Mouse (Mus musculus): Measurements from ENCODE around the gene B3gnt2. TPM values are rescaled to one million over a fixed set of nuclear protein-coding genes. Genes with fewer than 3 reads are reported as not detected.

Gene B3gnt2
- polyA plus RNA-seq, 1 experiment from 2014 or later, result 25.5 TPM

DNA sequence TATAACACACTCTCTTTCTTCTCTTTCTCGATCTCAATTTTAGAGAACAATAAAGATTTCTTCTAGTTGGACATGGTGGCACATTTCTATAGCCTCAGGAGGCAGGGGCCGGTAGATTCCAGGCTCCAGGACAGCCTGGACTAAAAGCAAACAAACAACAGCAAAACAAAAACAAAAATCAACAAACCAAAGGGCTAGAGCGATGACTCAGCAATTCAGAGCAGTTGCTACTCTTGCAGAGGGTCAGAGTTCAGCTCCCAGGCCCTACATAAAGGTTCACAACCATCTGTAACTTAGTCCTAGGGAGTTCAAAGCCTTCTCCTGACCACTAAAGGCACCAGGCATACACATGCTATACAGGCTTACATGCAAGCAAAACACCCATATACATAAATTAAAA, 82.2 kb downstream of the B3gnt2 start:
- DNase-seq (ENCODE audit: low spot score), result no peak

DNA sequence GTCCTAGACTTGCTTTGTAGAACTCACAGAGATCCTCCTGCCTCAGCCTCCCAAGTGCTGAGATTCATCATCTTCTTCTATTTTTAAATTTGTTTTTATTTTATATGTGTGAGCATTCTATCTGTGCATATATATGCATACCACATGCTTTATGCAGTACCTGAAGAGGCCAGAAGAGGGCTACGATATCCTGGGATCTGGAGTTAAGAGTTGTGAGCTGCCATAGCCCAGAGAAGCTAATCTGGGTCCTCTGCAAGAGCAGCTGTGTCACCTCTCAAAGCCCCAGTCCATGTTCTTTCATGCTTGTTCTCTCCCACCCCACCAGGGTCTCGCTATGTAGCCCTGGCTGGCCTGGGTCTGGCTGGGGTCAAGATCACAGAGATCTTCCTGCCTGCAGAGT, 83.2 kb downstream of the B3gnt2 start:
- DNase-seq (ENCODE audit: low spot score), result peak; percentile 57

DNA sequence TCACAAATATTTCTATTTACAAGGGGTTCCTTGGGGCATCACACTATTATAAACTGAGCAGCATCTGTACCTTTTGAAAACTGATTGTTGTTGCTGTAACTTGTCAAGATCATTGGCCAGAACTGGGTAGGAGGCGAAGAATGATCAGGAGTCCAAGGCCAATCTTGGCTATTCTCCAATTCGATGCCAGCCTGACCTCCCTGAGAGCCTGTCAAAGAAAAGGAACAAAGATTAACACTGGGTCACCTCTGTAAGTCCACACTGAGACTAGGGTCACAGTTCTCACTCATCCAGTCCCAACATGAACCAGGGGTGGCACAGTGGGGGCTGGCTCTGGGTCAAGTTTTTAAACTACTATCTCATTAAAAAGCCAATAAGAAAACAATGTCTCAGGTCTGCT, 85.9 kb downstream of the B3gnt2 start:
- DNase-seq (ENCODE audit: low spot score), result no peak

DNA sequence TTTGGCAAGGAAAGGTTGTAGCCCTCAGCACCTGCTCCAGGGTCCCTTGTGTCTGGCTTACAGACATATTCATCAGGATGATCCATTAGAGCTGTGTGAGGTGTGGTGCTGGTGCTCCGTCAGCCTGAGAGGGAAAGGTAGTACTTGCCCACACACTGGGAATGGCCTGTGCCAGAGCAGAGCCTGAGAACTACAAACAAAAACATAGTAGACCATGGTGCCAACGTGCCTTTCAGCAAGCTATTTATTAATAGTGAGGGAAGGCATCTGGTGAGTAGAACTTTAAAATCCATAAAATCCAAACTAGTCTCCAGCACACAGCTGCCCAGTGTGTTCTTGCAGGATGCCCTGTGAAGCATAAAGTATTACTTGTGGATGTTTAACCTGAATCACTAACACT, 94.5 kb downstream of the B3gnt2 start:
- no peak for DNase-seq (ENCODE audit: low spot score)

DNA sequence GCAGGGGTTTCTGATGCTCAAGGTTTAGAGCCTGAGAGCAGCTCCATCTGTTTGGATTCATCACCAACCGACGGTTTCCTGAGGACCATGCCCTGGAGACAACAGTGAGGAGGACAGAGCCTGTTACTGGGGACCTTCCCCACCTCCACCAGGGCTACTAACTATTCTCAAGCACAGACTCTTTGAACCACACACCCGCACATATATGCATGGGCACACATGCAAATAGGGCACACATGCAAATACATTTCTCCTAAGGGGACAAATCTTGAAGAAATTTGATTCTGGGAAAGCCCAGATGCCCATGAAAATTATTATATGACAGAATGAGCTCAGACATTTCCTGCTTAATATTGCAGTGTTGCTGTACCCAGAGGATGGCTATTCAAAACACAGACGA, 95.3 kb downstream of the B3gnt2 start:
- no peak for DNase-seq (ENCODE audit: low spot score)

DNA sequence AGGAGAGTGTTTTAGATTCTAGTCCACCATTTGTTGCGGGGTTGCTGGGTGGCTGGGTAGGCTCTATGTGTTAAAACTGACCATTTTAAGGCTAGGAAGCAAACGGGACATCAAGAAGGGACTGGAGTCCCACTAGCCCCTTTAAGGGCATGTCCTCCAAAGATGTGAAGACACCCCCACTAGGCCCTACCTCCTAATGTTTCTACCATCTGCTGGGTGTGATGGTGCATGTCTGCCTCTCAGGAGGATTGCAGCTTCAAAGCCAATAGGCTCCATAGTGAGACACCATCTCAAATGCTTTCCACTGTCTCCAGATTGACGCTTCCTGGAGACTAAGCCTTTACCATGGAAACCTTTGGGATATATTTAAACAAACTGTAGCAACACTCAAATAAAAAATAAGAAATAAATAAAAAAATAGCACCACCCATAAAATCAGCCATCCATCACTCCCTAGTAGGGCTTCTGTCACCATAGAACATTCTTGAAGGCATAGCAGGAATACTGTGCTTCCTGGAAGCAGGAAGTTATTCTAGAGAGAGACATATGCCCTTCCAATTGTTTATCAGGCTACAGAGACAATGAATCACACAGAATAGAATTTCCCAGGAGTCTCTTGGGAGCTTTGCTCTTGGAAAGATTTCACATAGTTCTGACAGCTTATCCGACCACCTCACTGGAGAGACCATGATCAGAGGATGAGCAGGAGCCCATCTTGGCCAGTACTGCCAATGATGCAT, 97.0 kb downstream of the B3gnt2 start:
- DNase-seq (ENCODE audit: low spot score), result peak; percentile 9

DNA sequence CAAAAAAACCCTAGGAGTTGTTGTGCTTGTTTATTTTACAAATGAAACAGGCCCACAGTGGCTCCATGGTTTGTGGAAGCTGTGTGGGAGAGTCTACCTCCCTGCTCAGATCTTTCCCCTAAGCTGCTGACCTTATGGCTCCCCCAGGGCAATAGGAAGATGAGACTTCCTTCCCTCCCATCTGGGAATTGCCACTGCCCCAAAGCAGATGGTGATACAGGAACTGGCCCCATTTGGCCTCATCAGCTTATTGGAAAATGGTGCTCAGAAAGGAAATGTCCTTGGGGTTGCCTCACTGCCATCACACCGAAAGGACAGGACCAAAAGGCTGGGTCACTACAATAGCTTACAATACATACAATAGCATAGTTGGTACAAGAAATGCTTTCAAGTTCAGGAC, 97.7 kb downstream of the B3gnt2 start:
- DNase-seq (ENCODE audit: low spot score), result no peak

DNA sequence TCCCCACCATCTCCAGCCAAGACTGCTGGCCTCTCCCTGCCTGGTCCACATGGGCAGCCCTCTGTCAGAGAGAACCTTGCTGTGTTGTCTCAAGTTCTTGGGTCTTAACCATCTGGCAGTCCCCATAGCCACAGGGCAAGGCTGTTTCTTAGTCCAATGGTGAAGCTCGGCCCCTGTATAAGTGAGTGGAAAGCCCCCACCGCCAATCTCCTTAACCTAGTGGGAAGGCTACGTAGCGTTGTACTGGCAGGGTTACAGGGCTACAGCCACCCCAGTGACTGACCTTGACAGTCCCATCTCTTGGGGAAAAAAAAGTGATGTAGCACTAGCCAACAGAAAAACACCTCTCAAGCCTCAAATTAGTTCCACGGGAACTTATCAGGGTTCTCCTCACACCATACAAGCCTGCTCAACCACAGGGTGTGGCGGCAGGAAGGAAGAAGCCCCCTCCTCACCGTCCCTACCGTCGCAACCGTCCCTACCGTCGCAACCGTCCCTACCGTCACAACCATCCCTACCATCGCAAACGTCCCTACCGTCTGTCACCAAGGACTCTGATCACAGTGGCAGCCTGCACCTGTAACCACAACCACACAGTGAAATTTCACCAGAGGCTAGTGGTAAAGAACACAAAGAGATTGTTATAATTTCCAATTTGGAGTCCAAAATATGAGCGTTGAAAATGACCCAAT, 98.4 kb downstream of the B3gnt2 start:
- DNase-seq (ENCODE audit: low spot score), result peak; percentile 65

DNA sequence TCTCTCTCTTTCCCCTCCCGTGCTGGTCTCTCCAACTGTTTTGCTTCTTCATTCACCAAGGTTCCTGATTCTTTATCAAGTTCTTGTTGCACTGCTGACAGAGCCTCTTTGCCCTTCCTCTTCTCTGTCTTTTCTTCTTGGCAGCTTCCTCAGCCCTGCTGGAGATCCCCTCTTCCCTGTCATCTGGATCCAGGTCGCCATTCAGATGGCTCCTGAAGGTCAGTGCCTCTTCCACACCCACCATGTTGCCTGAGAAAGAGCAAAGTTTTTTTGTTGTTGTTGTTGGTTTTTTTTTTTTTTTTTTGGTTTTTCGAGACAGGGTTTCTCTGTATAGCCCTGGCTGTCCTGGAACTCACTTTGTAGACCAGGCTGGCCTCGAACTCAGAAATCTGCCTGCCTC, 101.0 kb downstream of the B3gnt2 start:
- no peak for DNase-seq (ENCODE audit: low spot score)

DNA sequence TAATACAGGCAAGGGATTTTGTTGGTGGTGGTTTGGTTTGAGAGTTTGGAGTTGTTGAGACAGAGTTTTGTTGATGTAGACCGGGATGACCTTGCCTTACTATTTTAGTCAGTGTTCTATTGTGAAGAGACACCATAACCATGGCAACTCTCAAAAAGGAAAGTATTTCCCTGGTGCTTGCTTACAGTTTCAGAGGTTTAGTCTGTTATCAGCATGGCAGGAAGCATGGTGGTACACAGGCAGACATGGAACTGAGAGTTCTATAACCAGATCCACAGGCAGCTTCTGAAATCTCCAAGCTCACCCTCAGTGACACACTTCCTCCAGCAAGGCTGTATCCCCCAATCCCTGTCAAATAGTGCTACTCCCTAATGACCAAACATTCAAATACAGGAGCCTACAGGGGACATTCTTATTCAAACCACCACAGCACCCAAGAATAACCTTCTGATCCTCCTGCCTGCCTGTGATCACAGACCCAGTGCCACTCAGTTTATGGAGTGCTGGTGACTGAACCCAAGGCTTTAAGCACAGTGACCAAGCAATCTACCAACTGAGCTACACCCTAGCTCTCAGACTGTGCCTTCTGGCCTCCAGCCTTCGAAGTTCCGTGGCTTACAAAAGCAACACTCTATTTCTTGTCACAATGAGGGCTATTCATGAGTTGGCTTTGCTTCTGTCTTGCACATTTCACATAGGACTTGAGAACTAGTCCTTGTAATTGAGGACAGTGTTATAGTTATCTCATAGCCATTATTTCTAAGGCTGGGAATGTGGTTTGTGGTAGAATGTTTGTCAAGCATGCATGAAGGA, 104.4 kb downstream of the B3gnt2 start:
- peak; percentile 16 for DNase-seq (ENCODE audit: low spot score)

DNA sequence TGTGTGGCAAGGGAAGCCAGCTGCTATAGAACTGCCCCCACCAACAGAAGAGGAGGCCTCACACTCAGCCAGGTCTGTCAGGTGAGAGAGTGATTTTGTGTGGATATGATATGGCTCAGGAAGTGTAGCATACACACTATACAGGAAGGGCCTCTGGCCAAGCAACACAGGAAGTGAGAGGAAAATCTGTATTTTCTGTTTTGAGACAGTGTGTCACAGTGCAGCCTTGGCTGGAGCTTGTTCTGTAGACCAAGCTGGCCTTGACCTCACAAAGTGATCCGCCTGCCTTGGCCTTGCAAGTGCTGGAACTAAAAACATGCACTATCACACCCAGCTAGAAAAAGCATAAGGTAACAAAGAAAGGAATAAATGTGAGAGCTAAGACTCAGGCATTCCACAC, 105.6 kb downstream of the B3gnt2 start:
- peak; percentile 46 for DNase-seq (ENCODE audit: low spot score)

DNA sequence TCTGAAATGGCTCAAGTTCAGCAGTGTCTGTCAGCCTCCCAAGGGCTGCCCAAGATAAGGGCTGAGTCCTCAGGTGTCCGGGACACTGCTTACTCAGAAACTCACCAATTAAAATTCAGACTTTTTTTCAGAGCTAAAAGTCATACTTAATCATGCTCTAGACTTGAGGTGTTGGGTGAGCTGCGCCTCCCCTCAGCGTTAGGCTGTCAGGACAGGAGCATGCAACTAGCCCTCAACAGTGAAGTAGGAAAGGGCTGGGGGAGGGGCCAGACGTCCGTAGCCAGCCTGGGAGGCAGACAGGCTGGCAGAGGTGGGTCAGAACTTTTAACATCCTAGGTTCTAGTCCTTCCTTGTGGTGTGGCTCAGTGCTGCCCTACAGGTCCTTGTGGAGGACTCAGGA, 108.2 kb downstream of the B3gnt2 start:
- no peak for DNase-seq (ENCODE audit: low spot score)

DNA sequence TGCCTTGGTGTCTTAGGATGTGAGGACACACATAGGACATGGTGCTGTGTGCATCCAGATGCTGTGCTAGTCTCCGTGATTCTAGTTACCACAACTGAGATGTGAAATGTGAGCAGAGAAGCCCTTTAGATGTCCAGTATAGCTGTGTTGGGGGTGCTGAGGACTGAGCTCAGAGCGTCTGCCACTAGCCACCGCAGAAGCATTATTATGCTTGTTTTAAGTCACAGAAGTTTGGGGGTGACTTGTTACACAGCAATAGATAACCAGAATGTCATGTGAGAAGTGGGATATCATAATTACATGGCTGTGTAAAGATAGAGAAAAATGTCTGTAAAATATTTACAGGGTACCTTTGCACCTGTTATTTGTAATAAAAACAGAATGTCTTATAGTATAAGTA, 109.2 kb downstream of the B3gnt2 start:
- no peak for DNase-seq (ENCODE audit: low spot score)

DNA sequence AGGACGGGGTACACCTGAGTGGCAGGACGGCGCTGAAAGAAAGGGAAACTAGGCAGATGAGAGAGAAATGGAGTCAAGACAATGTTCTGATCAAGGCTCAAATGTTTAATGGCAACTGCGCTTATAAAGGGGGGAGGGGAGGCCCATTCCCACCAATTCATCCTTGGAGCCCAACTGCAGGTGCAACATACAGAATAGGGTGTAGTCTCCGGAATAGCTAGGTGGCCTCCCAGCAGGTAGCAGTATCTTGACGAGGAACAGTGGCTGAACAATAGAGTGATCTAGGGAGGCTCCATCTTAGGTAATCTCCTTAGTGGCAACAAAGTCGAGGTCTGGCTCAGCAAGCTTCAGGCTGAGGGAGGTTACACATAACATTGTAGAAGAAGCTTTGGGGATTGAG, 113.4 kb downstream of the B3gnt2 start:
- no peak for DNase-seq (ENCODE audit: low spot score)

DNA sequence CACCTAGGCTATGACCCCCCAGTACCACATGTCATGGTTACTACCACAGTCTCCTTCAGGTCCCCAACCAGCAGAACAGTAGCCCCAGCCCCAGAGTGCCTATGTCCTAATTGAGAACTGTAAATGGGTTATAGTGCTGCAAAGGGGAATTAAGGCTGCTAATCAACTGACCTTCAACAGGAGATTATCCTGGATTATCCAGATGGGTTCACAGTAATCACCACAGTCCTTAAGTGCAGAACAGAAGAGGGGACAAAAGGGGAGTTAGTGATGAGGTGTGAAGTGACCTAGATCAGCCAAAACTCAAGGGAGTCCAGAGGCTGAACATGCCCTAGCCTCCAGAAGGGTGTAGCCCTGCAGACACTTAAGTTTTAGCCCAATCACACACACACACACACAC, 115.4 kb downstream of the B3gnt2 start:
- DNase-seq (ENCODE audit: low spot score), result no peak

DNA sequence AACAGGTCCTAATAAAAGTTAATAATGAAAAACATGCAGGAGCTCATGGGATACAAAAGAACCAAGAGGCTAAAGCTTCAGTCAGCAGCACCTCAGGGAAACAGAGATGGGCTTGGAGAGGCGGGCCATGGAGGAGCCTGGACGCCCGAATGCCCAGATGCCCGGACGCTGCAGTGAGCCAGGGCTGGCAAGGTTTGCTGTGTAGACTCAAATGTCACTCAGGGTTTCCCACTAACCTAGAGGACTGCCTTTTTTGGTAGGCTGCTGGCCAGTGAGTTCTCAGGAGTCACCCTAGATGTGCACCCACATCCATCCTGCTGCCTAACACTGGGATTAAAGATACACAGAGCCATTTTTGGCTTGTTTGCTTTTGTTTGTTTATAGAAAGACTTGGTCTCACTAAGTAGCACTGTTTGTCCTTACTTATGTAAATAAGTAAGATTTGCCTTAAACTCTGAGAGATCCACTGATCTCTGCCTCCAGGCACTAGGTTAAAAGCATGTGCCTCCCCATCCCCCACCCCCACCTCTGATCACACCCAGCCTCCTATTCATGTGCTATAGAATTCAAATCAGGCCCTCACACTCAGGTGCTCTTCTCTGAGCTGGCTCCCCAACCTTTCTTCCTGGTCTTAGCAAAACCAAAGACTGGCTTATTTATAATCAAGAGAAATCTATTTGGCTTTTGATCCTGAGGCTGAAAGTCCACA, 117.0 kb downstream of the B3gnt2 start:
- no peak for DNase-seq (ENCODE audit: low spot score)

DNA sequence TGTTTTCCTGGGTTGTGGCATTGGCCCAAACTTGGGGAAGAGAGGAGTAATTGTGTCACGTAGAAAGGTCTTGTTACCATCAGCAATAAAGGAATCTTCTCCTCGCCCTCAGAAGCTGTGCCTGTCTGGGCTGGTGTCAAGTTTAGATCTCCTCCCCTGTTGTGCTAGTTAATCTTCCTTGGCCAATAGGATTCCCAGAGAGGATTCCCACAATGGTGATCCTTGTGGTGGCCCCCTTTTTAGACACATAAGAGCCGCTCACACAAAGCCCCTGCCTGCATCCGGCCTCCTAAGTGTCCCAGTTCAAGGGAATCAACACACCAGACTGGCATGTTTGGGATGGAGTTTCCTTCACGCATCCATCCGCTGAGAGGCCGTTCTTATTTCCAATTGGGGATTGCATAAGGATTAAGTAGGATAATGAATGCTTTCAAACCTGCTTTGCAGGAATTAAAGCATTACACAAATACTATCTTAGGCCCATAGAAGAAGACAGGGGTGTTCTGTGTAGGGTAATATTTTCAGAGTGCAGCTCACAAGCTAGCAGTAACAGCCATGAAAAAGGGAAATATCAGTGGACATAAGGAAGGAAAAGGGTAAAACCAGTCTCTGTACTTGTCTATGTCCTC, 118.6 kb downstream of the B3gnt2 start:
- no peak for DNase-seq (ENCODE audit: low spot score)

DNA sequence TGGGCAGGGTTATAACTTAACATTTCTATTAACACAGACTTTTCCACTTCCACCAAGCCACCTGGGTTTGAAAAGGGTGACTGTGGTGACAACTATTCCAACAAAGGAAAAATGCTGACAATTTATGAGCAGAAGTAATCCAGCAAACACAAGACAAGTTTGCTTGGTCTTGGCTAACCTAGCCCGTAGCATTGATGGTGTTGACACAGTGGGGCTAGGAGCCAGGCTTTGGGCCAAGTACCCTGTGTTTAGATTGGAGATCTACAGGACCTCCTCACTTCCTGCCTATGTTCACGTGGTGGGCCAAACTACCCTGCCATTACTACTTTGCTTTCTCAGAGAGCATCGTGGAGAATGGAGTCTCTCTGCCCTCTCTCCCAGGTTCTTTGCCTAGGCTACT, 119.3 kb downstream of the B3gnt2 start:
- no peak for DNase-seq (ENCODE audit: low spot score)

DNA sequence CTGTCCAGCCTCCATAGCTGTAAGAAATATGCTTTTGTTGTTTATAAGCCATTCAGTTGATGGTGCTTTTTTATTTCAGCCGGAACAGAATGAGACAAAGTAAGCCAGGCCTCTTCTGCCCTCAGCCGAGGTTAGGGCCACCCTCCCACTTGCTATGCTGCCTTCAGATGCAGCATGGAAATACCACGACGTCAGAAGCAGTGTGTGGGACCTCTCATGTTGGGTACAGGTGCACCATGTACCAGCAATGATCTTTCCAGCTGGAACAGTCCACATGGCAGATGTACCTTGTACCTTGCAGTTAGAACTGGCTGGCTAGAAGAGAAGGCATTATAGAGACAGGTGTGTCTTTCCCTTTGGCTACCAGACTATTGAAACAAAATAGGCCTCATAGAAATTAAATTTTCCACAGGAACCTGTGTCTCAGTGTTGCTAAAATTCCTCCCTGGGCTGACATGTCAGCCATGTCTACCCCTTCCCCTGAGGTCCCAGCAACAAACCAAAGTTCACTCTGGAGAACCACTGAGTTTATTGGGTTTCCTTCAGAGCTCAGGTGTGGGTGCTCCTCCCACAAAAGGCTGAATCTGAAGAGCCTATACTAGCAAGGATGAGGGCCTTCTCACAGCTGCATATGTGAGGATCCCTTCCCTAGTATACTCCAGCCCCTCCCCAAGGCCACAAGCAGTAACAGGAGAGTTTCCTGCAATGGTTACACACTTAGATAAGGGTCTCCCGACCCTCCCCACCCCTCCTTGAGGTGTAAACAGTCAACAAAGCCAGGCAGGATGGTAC, 121.1 kb downstream of the B3gnt2 start:
- DNase-seq (ENCODE audit: low spot score), result peak; percentile 30

DNA sequence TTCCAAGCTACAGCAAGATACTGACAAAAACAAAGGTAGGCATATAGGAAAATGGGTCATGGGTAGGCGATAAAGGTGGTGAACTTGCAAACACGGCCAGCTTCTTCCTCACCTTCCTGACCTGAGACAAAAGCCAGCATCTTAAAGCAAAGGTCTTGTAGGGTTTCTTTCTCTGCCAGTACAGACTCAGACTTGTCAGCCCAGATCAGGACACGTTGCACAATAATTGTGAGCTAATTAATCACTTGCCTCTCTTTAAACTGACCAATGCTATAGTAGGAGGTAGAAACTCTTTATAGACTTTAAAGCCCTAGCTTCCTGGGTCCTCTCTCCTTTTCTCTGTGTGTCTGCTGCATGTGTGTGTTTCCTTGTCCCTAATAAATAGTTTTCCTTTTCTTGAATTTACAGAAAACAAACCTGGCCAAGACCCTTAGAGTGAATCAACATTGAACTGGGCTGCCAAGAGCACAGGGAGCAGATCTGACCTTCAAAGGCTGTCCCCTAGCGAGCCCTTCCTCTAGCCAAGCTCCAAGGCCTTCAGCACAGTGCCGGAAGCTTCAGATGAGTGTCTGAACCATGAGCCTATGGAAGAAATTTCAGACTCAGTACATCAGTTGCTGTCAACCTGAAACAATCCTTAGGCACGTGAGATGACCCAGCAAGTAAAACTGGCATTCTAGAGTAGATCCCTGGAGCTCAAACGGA, 124.1 kb downstream of the B3gnt2 start:
- no peak for DNase-seq (ENCODE audit: low spot score)
